Mouse (Mus musculus) thymus, adult 2 months (tissue): ENCODE measurements around the gene Elof1. TPM values are rescaled to one million over a fixed set of nuclear protein-coding genes. Genes with fewer than 3 reads are reported as not detected.

ENCODE experiments used
- DNase-seq: peaks from one replicate; pipeline ENCODE4 v3.0.0; 2021
- H3K27ac ChIP-seq: fragments of 200-500 bp; 2 replicates; pipeline ENCODE4 v1.5.1; 2012; ENCODE audit warnings: low read length, control low read depth; ENCODE audit not compliant: control insufficient read depth, insufficient read depth
- H3K27me3 ChIP-seq: fragments of 200-500 bp; 2 replicates; pipeline ENCODE4 v1.6.1; 2012; ENCODE audit warnings: mild to moderate bottlenecking, low read length, moderate library complexity, mixed read lengths; ENCODE audit not compliant: control insufficient read depth, insufficient read depth
- H3K36me3 ChIP-seq: fragments of 200-500 bp; 2 replicates; pipeline ENCODE4 v1.6.1; 2012; ENCODE audit warnings: mild to moderate bottlenecking, low read length, moderate library complexity; ENCODE audit not compliant: control insufficient read depth, insufficient read depth
- H3K4me1 ChIP-seq: fragments of 200-500 bp; replicated peaks from 2 replicates; pipeline ENCODE4 v1.6.1; 2012; ENCODE audit warnings: low read length; ENCODE audit not compliant: control insufficient read depth, insufficient read depth
- H3K4me3 ChIP-seq: fragments of 200-500 bp; 2 replicates; pipeline ENCODE4 v1.5.1; 2012; ENCODE audit warnings: mild to moderate bottlenecking, low read length, control low read depth, moderate library complexity; ENCODE audit not compliant: control insufficient read depth, insufficient read depth
- CTCF ChIP-seq: fragments of 200-500 bp; IDR thresholded peaks from 2 replicates; pipeline ENCODE4 v1.5.1; 2012; ENCODE audit warnings: mild to moderate bottlenecking, control low read depth, low read length, moderate library complexity, borderline replicate concordance; ENCODE audit not compliant: control insufficient read depth, poor library complexity, insufficient read depth; ENCODE audit errors: extremely low read depth
- POLR2A ChIP-seq: fragments of 200-500 bp; IDR thresholded peaks from 2 replicates; pipeline ENCODE4 v1.6.1; 2012; ENCODE audit warnings: mild to moderate bottlenecking, low read length, control low read depth, moderate library complexity; ENCODE audit not compliant: control insufficient read depth, poor library complexity, insufficient read depth; ENCODE audit errors: extremely low read depth
- WGBS: fragments of 180-500 bp; shearing (Covaris S2); methylation state at CpG from one replicate; pipeline ENCODE4 v1.1.7; 2018; 5-methylcytosine and 5-hydroxymethylcytosine counted together
- polyA plus RNA-seq: library from polyadenylated mRNA; depleted of rRNA; stranded (reverse); fragments of >200 nt; gene quantifications from 2 replicates; pipeline ENCODE4 v1.2.3, GENCODE M21; 2012

Gene Elof1
- polyA plus RNA-seq, 1 experiment, result 205 TPM

GRCm38 (mm10) chr9:22149426-22150248 lies 32.7 kb upstream of the Elof1 start:
- Histone ChIP-seq H3K4me3 (no peak overlapping the region), H3K27me3 (no peaks in the 10 kb centered on the region), H3K4me1 (no peaks in the 10 kb centered on the region), H3K27ac (no peak overlapping the region), H3K36me3 (no peaks in the 10 kb centered on the region)
- DNase-seq, result no peak
- TF ChIP-seq CTCF (no peak), POLR2A (no peak)
- WGBS, result 88% methylated on average over 20 of the region's 20 CpGs

- 79% methylated on average over 8 of the region's 8 CpGs for WGBS
- H3K27ac ChIP-seq, result no peak overlapping the region
- no peak overlapping the region for H3K4me3 ChIP-seq
- H3K36me3 ChIP-seq, result no peaks in the 10 kb centered on the region
- H3K4me1 ChIP-seq, result no peaks in the 10 kb centered on the region
- no peak for DNase-seq
- TF ChIP-seq CTCF (no peak), POLR2A (no peak)
- H3K27me3 ChIP-seq, result no peaks in the 10 kb centered on the region
Observed at GRCm38 (mm10) chr9:22144304-22144965, 27.5 kb upstream of the Elof1 start.

GRCm38 (mm10) chr9:22143108-22144037 lies 26.4 kb upstream of the Elof1 start:
- TF ChIP-seq POLR2A (no peak), CTCF (no peak)
- H3K27ac ChIP-seq, result no peak overlapping the region
- WGBS, result 36% methylated on average over 17 of the region's 17 CpGs

GRCm38 (mm10) chr9:22139746-22140145 lies 22.8 kb upstream of the Elof1 start:
- H3K27me3 ChIP-seq, result no peaks in the 10 kb centered on the region
- TF ChIP-seq CTCF (no peak), POLR2A (no peak)
- no peak overlapping the region for H3K27ac ChIP-seq
- H3K4me3 ChIP-seq, result no peak overlapping the region
- DNase-seq, result no peak
- WGBS, result 98% methylated on average over 5 of the region's 5 CpGs
- no peaks in the 10 kb centered on the region for H3K36me3 ChIP-seq
- H3K4me1 ChIP-seq, result peaks cover 21% of the 10 kb centered on the region

More at GRCm38 (mm10) chr9:22143108-22144037, 26.4 kb upstream of the Elof1 start:
- Histone ChIP-seq H3K36me3 (no peaks in the 10 kb centered on the region), H3K27me3 (no peaks in the 10 kb centered on the region), H3K4me3 (no peak overlapping the region), H3K4me1 (no peaks in the 10 kb centered on the region)
- peak; percentile 91 for DNase-seq

- WGBS, result 43% methylated on average over 2 of the region's 2 CpGs
- TF ChIP-seq CTCF (no peak), POLR2A (no peak)
- no peaks in the 10 kb centered on the region for H3K27me3 ChIP-seq
Observed at GRCm38 (mm10) chr9:22138480-22138879, 21.5 kb upstream of the Elof1 start.

More at GRCm38 (mm10) chr9:22138480-22138879, 21.5 kb upstream of the Elof1 start:
- Histone ChIP-seq H3K27ac (no peak overlapping the region), H3K4me3 (no peak overlapping the region), H3K4me1 (peaks cover 31% of the 10 kb centered on the region), H3K36me3 (no peaks in the 10 kb centered on the region)
- no peak for DNase-seq
